Mouse (Mus musculus) CH12.LX (cell line): ENCODE data around the gene Ctcfl. TPM values are rescaled to one million over a fixed set of nuclear protein-coding genes. Genes with fewer than 3 reads are reported as not detected.
"Not testable (repeated sequence)": the region's sequence is repeated elsewhere in the genome, so short reads cannot be mapped to it uniquely, and the experiment has no call there.

Experiments used
- DNase-seq: peaks from one replicate; pipeline ENCODE4 v3.0.0-alpha.2; 2013; ENCODE audit errors: extremely low read depth
- H3K27ac ChIP-seq: 2 replicates; pipeline ENCODE4 v1.5.1; 2012; ENCODE audit warnings: low read depth, mild to moderate bottlenecking, control low read depth, moderate library complexity; ENCODE audit not compliant: insufficient read depth
- H3K27me3 ChIP-seq: replicated peaks from 2 replicates; pipeline ENCODE3; 2012; ENCODE audit warnings: inconsistent platforms
- H3K36me3 ChIP-seq, 2 experiments: replicated peaks in 1 of 2; 2 replicates each; pipeline versions ENCODE3 to v1.6.1; 2012; ENCODE audit warnings: inconsistent platforms in 1 of 2, low read length in 1 of 2, mild to moderate bottlenecking in 1 of 2, mixed read lengths in 1 of 2, moderate library complexity in 1 of 2; ENCODE audit not compliant: control insufficient read depth in 1 of 2, insufficient read depth in 1 of 2
- H3K4me1 ChIP-seq, 2 experiments: 2 replicates each; pipeline ENCODE4 v1.6.1; 2012; ENCODE audit warnings: inconsistent platforms in 1 of 2, moderate library complexity in 1 of 2; ENCODE audit not compliant: insufficient read depth in 2 of 2, control insufficient read depth in 1 of 2
- H3K4me2 ChIP-seq: 2 replicates; pipeline ENCODE4 v1.6.1; 2012; ENCODE audit warnings: low read depth, mild to moderate bottlenecking, control low read depth; ENCODE audit not compliant: poor library complexity, insufficient read depth, severe bottlenecking
- H3K4me3 ChIP-seq, 3 experiments: fragments of 150-350 bp in 1 of 3; sonication (generic) in 1 of 3; replicated peaks in 1 of 3; 2 replicates each; pipeline versions ENCODE3 to v1.5.1; 2011 to 2012; ENCODE audit warnings: low read depth in 2 of 3, low read length in 2 of 3, mild to moderate bottlenecking in 2 of 3, moderate library complexity in 2 of 3, control low read depth in 1 of 3, improper control_type of control experiment in 1 of 3, inconsistent platforms in 1 of 3, mixed read lengths in 1 of 3; ENCODE audit not compliant: poor library complexity in 1 of 3
- H3K79me2 ChIP-seq: replicated peaks from 2 replicates; pipeline ENCODE4 v1.6.1; 2012; ENCODE audit warnings: mild to moderate bottlenecking, moderate library complexity; ENCODE audit not compliant: control insufficient read depth, poor library complexity, insufficient read depth, severe bottlenecking; ENCODE audit errors: extremely low read depth
- H3K9ac ChIP-seq: 2 replicates; pipeline ENCODE4 v1.6.1; 2012; ENCODE audit warnings: low read depth, mild to moderate bottlenecking, control low read depth, moderate library complexity; ENCODE audit not compliant: insufficient read depth
- H3K9me3 ChIP-seq: replicated peaks from 2 replicates; pipeline ENCODE3; 2012; ENCODE audit warnings: low read length, inconsistent platforms, mixed read lengths
- CHD1 ChIP-seq: IDR thresholded peaks from 2 replicates; pipeline ENCODE4 v1.6.1; 2012; ENCODE audit warnings: low read depth, low read length, improper control_type of control experiment, inconsistent platforms
- CHD2 ChIP-seq: IDR thresholded peaks from 2 replicates; pipeline ENCODE4 v1.6.1; 2011; ENCODE audit warnings: low read length, improper control_type of control experiment
- CTCF ChIP-seq, 2 experiments: IDR thresholded peaks in 1 of 2; conservative IDR thresholded peaks in 1 of 2; 2 replicates each; pipeline ENCODE4 v1.5.1; 2011 to 2012; ENCODE audit warnings: low read depth in 2 of 2, low read length in 2 of 2, improper control_type of control experiment in 1 of 2, inconsistent platforms in 1 of 2, mild to moderate bottlenecking in 1 of 2, moderate library complexity in 1 of 2
- EP300 ChIP-seq: IDR thresholded peaks from 2 replicates; pipeline ENCODE4 v1.6.1; 2011; ENCODE audit warnings: low read length, improper control_type of control experiment
- ETS1 ChIP-seq: conservative IDR thresholded peaks from 2 replicates; pipeline ENCODE4 v1.6.1; 2012; ENCODE audit warnings: low read depth, mild to moderate bottlenecking, inconsistent platforms, low read length, improper control_type of control experiment, moderate library complexity
- GABPA ChIP-seq: IDR thresholded peaks from 2 replicates; pipeline ENCODE4 v1.6.1; 2012; ENCODE audit warnings: low read depth, low read length, improper control_type of control experiment, inconsistent platforms; ENCODE audit not compliant: insufficient replicate concordance
- JUN ChIP-seq: IDR thresholded peaks from 2 replicates; pipeline ENCODE4 v1.6.1; 2011; ENCODE audit warnings: low read depth, mild to moderate bottlenecking, low read length, improper control_type of control experiment, moderate library complexity; ENCODE audit not compliant: insufficient read depth
- KAT2A ChIP-seq: IDR thresholded peaks from 2 replicates; pipeline ENCODE4 v1.6.1; 2012; ENCODE audit warnings: low read length, improper control_type of control experiment, inconsistent platforms; ENCODE audit not compliant: insufficient replicate concordance
- MEF2A ChIP-seq: IDR thresholded peaks from 2 replicates; pipeline ENCODE4 v1.6.1; 2014; ENCODE audit warnings: low read depth, mild to moderate bottlenecking, inconsistent platforms, low read length, improper control_type of control experiment, borderline replicate concordance
- MYC ChIP-seq: IDR thresholded peaks from 2 replicates; pipeline ENCODE4 v1.6.1; 2011; ENCODE audit warnings: low read depth, mild to moderate bottlenecking, improper control_type of control experiment, low read length
- NELFE ChIP-seq: IDR thresholded peaks from 2 replicates; pipeline ENCODE4 v1.6.1; 2011; ENCODE audit warnings: low read depth, low read length, improper control_type of control experiment
- POLR2AphosphoS2 ChIP-seq: IDR thresholded peaks from 2 replicates; pipeline ENCODE4 v1.6.1; 2011; ENCODE audit warnings: low read depth, low read length, improper control_type of control experiment
- RAD21 ChIP-seq: IDR thresholded peaks from 2 replicates; pipeline ENCODE4 v1.6.1; 2011; ENCODE audit warnings: low read depth, mild to moderate bottlenecking, low read length, improper control_type of control experiment, moderate library complexity
- RCOR1 ChIP-seq: conservative IDR thresholded peaks from 2 replicates; pipeline ENCODE4 v1.6.1; 2012; ENCODE audit warnings: low read depth, mild to moderate bottlenecking, inconsistent platforms, low read length, improper control_type of control experiment
- SIN3A ChIP-seq: IDR thresholded peaks from 2 replicates; pipeline ENCODE4 v1.6.1; 2012; ENCODE audit warnings: low read length, improper control_type of control experiment, inconsistent platforms
- TBP ChIP-seq: conservative IDR thresholded peaks from 2 replicates; pipeline ENCODE4 v1.6.1; 2011; ENCODE audit warnings: low read depth, low read length, improper control_type of control experiment
- USF2 ChIP-seq: conservative IDR thresholded peaks from 2 replicates; pipeline ENCODE4 v1.6.1; 2011; ENCODE audit warnings: low read depth, low read length, improper control_type of control experiment
- ZMIZ1 ChIP-seq: IDR thresholded peaks from 2 replicates; pipeline ENCODE4 v1.6.1; 2012; ENCODE audit warnings: low read depth, mild to moderate bottlenecking, inconsistent platforms, low read length, improper control_type of control experiment
- dilution Hi-C: fragments of 300-500 bp; cut with MboI; formaldehyde crosslinking; loops from 2 replicates; pipeline ENCODE4 v1.14.3; 2020; ENCODE audit warnings: low sequenced_read_pairs; ENCODE audit not compliant: extremely low pct_unique_long_range_greater_than_20kb, extremely low pct_ligation_motif_present
- in situ Hi-C: fragments of 300-500 bp; cut with MboI; formaldehyde crosslinking; loops from 3 replicates; pipeline ENCODE4 v1.14.3; 2019; ENCODE audit warnings: low sequenced_read_pairs, low pct_ligation_motif_present, low pct_unique_long_range_greater_than_20kb, mixed read lengths
- polyA plus RNA-seq: library from polyadenylated mRNA; unstranded; fragments of >175 nt; gene quantifications from 2 replicates; pipeline ENCODE4 v1.2.1, GENCODE M21; 2012; ENCODE audit warnings: low read depth; ENCODE audit not compliant: insufficient read length
- total RNA-seq, 2 experiments: library from RNA; depleted of rRNA; stranded (reverse); fragments of 300-350 nt in 1 of 2; fragments of >200 nt in 1 of 2; gene quantifications; 2 replicates each; pipeline ENCODE4 v1.2.3; 2012 to 2014

Ctcfl gene
- total and polyA plus RNA-seq, 3 experiments = 0.11 TPM; not detected in 2

DNA sequence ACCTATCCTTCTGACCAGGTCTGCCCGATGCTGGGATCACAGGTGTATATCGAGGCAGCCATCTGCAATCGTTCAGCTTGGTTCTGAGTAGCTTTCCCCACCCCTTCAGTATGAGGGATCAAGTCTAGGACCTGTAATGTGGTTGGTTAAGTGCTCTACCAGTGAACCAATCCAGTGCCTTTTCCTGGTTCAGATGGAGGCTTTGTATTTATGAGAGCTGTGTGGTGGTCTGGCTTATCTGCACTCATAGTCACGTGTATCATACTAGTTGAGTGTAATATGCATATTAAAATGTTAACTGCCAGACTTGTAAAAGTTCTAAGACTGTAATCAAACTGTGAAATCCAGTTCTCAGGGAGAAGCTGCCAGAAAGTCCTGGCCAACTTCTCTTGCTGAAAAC is 7.1 kb upstream of the Ctcfl start:
- dilution Hi-C loops = no loop called here
- TF ChIP-seq TBP (no peak), ZMIZ1 (no peak), MEF2A (no peak), RCOR1 (no peak), MYC (no peak), ETS1 (no peak)

DNA sequence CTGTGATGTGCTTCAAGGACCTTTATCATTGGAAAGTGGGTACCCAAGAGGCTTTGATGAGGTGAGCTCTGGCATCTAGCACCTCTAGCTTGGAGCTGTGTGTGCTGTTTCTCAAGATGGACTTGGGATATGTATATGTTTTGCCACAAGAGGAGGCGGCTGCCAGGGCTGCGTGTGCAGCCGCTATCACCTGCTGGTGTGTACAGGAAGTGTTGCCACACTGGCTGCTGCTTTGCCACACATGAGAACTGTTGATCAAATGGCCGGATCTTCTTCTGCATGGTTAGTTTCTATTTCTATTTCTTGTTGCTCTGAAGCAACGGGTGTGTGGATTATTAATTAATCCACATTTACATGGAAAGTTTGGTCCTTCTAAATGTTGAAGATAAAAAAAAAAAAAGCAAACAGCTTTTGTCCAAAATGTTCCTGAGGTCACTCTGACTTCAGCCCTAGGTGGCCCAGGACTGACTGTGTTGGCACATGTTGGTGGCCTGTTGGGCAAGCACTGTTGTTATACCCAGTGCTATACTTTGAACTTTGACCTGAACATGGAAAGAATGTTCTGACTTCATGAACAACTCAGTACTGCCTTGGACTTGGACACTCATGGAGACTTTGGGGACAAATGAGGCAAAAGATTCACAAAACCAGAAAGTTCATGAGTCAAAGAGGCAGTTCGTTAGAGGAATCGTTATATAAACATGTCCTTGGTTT is 4.9 kb upstream of the Ctcfl start:
- in situ Hi-C loops (no loop called here), dilution Hi-C loops (no loop called here)
- no peaks in the 10 kb centered on the region for H3K79me2 ChIP-seq
- no peak overlapping the region for H3K9ac ChIP-seq
- no peak overlapping the region for H3K4me3 ChIP-seq
- H3K27ac ChIP-seq = no peak overlapping the region
- H3K27me3 ChIP-seq = peaks cover 52% of the 10 kb centered on the region
- H3K4me2 ChIP-seq = no peak overlapping the region
- H3K36me3 ChIP-seq = no peaks in the 10 kb centered on the region
- no peaks in the 10 kb centered on the region for H3K4me1 ChIP-seq
- no peak for TF ChIP-seq CTCF (conservative IDR thresholded peaks at IDR 0.05 in 1 of 2, IDR thresholded peaks at IDR 0.05 in 1 of 2; ENCODE audit: low read depth in 2 of 2, low read length in 2 of 2)
- TF ChIP-seq NELFE = no peak
- TF ChIP-seq USF2 = no peak
- TF ChIP-seq GABPA = no peak
- no peak for TF ChIP-seq JUN
- TF ChIP-seq SIN3A = no peak
- no peak for TF ChIP-seq CHD1
- no peak for TF ChIP-seq POLR2AphosphoS2
- no peak for TF ChIP-seq KAT2A
- TF ChIP-seq MYC = no peak
- no peak for TF ChIP-seq RAD21
- TF ChIP-seq CHD2 = no peak
- no peak for TF ChIP-seq EP300
- TF ChIP-seq ETS1 = no peak
- no peak for DNase-seq
- peaks cover 17% of the 10 kb centered on the region for H3K9me3 ChIP-seq

More for the DNA sequence above, 7.1 kb upstream of the Ctcfl start:
- no peak overlapping the region for H3K27ac ChIP-seq
- peaks cover 17% of the 10 kb centered on the region for H3K9me3 ChIP-seq
- no peak overlapping the region for H3K9ac ChIP-seq
- DNase-seq = no peak
- H3K27me3 ChIP-seq = peaks cover 61% of the 10 kb centered on the region
- H3K79me2 ChIP-seq = no peaks in the 10 kb centered on the region
- H3K4me2 ChIP-seq = no peak overlapping the region
- no peaks in the 10 kb centered on the region for H3K36me3 ChIP-seq
- no peak overlapping the region for H3K4me3 ChIP-seq
- no peaks in the 10 kb centered on the region for H3K4me1 ChIP-seq
- in situ Hi-C loops = no loop called here

DNA sequence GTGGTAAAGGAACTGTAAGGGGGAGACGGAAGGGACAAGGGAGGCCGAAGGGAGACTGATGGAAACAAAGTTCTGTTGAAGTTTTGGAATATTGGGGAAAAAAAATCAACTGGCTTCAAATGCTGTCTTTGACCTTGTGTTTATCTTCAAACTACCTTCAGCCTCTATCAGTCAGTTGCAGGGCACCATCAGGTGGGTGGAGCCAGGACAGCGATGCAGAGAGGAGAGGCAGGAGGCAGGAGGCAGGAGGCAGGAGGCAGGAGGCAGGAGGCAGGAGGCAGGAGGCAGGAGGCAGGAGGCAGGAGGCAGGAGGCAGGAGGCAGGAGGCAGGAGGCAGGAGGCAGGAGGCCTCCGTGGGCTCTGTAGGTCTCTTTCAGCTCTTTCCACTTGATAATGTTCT is 792 bp upstream of the Ctcfl start:
- H3K4me3 ChIP-seq, H3K27ac ChIP-seq, H3K4me2 ChIP-seq, in situ Hi-C loops, H3K9ac ChIP-seq, H3K9me3 ChIP-seq, dilution Hi-C loops, H3K79me2 ChIP-seq, H3K4me1 ChIP-seq, H3K36me3 ChIP-seq, DNase-seq: not testable (repeated sequence)
- peaks cover 49% of the 10 kb centered on the region for H3K27me3 ChIP-seq
